Mouse (Mus musculus): ENCODE results near the gene Tmem14a.
A peak's percentile ranks its signal among the peaks of the same experiment; 100 is the strongest.
"Not testable (repeated sequence)": the region's sequence is repeated elsewhere in the genome, so short reads cannot be mapped to it uniquely, and the experiment has no call there.

- not testable (repeated sequence) for TF ChIP-seq CTCF (conservative IDR thresholded peaks at IDR 0.05; ENCODE audit: low read length); POU5F1 (IDR thresholded peaks at IDR 0.05; ENCODE audit: borderline replicate concordance, low read length)
- TF ChIP-seq NANOG (IDR thresholded peaks at IDR 0.05; ENCODE audit: borderline replicate concordance, low read length) = peak; percentile 6; the same call in 1 of the 2 replicates
Measured at GRCm38 (mm10) chr1:21259981-21260380, 41.6 kb downstream of the Tmem14a start.

Data from E14TG2a.4 (cell line).